Mouse (Mus musculus): ENCODE results near the gene Sbno2. TPM values are rescaled to one million over a fixed set of nuclear protein-coding genes. Genes with fewer than 3 reads are reported as not detected.

Sbno2 gene
- polyA plus RNA-seq, 1 experiment from 2014 or later = 8.7 TPM

DNA sequence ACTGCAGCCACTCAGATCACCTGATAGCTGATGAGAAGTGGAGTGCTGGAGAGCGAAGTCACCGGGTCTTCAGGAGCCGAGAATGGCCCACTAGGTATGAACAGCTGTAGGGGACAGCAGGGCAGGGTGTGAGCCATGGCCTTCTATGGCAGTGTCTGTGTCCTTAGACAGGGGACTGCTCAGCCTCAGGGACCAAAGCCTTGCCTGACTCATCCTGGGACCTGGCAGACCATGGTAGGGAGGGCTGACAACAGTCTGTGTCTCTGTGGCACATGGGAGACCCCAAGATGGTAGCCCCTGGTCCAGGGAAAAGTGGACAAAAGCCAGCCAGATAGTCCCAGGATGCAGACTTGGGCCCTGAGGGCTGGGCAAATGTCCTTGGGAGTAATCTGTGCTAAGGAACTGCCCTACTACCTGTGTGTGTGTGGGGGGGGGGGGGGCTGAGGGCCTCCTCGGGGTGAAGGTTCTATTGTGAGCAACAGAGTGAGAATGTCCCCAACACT, 35.4 kb downstream of the Sbno2 start:
- no peak overlapping the region for H3K4me3 ChIP-seq (ENCODE audit: low read depth, low read length)
- peak overlapping the region; percentile 97 for H3K27ac ChIP-seq (ENCODE audit: low read depth)
- H3K4me2 ChIP-seq (ENCODE audit: low read depth, low read length) = no peak overlapping the region
- no peaks in the 10 kb centered on the region for H3K27me3 ChIP-seq (ENCODE audit: insufficient read depth, low read length)
- H3K4me1 ChIP-seq (ENCODE audit: insufficient read depth) = peaks cover 39% of the 10 kb centered on the region
- H3K9me3 ChIP-seq (ENCODE audit: low read length) = no peaks in the 10 kb centered on the region
- TF ChIP-seq EP300 (IDR thresholded peaks at IDR 0.05; ENCODE audit: low read depth) (no peak), CTCF (IDR thresholded peaks at IDR 0.05; ENCODE audit: low read depth) (no peak)
- no peak for DNase-seq
- H3K9ac ChIP-seq (replicated peaks) = no peak overlapping the region
- ATAC-seq = no peak
- WGBS (ENCODE audit: insufficient replicate concordance) = 79% methylated on average over 4 of the region's 4 CpGs
- peaks cover 51% of the 10 kb centered on the region for H3K36me3 ChIP-seq (replicated peaks; ENCODE audit: insufficient read depth, low read length)

DNA sequence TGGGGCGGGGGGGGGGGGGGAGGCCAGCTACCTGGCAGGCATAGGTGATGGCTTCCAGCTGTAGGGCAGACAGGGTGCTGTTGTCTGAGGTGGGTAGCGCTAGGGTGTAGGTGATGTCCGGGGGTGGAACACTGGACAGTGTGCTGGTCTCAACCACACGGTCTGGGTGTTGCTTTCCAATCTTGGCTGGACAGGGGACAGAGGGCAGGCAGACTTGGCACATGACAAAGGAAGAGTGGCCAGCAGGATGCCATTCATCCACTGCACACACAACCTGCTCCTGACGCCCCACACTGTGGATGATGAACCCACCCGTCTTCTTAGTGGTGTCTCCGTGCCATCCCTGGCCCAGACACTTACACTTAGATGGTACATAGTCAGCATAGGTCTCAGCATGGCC, 36.1 kb downstream of the Sbno2 start:
- H3K9ac ChIP-seq (replicated peaks) = no peak overlapping the region
- H3K27ac ChIP-seq (ENCODE audit: low read depth) = no peak overlapping the region
- TF ChIP-seq CTCF (IDR thresholded peaks at IDR 0.05; ENCODE audit: low read depth) (no peak), EP300 (IDR thresholded peaks at IDR 0.05; ENCODE audit: low read depth) (no peak)
- no peak for ATAC-seq
- H3K27me3 ChIP-seq (ENCODE audit: insufficient read depth, low read length) = no peaks in the 10 kb centered on the region
- H3K4me1 ChIP-seq (ENCODE audit: insufficient read depth) = peaks cover 33% of the 10 kb centered on the region
- no peak for DNase-seq
- peaks cover 58% of the 10 kb centered on the region for H3K36me3 ChIP-seq (replicated peaks; ENCODE audit: insufficient read depth, low read length)
- H3K9me3 ChIP-seq (ENCODE audit: low read length) = no peaks in the 10 kb centered on the region
- H3K4me3 ChIP-seq (ENCODE audit: low read depth, low read length) = no peak overlapping the region
- H3K4me2 ChIP-seq (ENCODE audit: low read depth, low read length) = no peak overlapping the region
- WGBS (ENCODE audit: insufficient replicate concordance) = 90% methylated on average over 6 of the region's 7 CpGs

DNA sequence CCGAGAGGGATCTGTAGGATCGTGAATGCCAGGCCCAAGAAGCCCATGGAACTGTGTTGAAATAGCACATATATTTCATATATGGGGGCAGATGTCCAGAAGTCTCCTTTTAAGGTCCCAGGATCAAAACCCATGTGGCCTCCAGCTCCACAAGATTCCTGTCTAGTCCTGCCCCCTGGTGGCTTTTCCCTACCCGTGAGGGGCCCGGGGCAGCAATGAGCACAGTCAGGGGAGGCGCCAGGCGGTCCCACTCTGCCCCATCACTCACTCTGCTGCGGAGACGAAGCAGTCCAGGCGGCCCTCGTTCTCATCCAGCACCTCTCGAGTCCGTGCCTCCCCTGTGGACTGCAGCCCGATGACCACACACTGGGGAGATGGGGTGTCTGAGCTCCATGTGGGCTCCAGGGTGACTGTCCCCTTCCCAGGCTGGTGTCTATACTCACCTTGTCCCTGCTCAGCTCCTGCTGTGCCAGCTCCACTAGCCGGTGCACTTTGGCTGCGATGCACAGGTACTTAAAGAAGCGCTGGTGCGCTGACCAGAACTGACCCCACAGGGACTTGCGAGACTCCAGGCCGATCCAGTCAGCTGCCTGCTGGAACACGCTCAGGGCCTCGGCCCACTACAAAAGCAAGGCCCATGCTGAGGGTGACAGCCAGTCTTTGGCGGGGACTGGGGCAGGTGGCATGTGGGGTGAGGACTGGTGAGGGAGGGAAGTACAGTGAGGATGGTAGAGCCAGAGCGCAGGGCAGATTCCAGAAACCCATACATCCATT, 41.3 kb downstream of the Sbno2 start:
- H3K9ac ChIP-seq (replicated peaks) = no peak overlapping the region
- peaks cover 88% of the 10 kb centered on the region for H3K36me3 ChIP-seq (replicated peaks; ENCODE audit: insufficient read depth, low read length)
- no peaks in the 10 kb centered on the region for H3K4me1 ChIP-seq (ENCODE audit: insufficient read depth)
- no peaks in the 10 kb centered on the region for H3K27me3 ChIP-seq (ENCODE audit: insufficient read depth, low read length)
- ATAC-seq (no peak), DNase-seq (no peak)
- H3K4me2 ChIP-seq (ENCODE audit: low read depth, low read length) = no peak overlapping the region
- no peak overlapping the region for H3K4me3 ChIP-seq (ENCODE audit: low read depth, low read length)
- WGBS (ENCODE audit: insufficient replicate concordance) = 80% methylated on average over 23 of the region's 23 CpGs
- no peak overlapping the region for H3K27ac ChIP-seq (ENCODE audit: low read depth)
- H3K9me3 ChIP-seq (ENCODE audit: low read length) = no peaks in the 10 kb centered on the region
- TF ChIP-seq EP300 (IDR thresholded peaks at IDR 0.05; ENCODE audit: low read depth) = no peak
- TF ChIP-seq CTCF (IDR thresholded peaks at IDR 0.05; ENCODE audit: low read depth) = peak; percentile 38

DNA sequence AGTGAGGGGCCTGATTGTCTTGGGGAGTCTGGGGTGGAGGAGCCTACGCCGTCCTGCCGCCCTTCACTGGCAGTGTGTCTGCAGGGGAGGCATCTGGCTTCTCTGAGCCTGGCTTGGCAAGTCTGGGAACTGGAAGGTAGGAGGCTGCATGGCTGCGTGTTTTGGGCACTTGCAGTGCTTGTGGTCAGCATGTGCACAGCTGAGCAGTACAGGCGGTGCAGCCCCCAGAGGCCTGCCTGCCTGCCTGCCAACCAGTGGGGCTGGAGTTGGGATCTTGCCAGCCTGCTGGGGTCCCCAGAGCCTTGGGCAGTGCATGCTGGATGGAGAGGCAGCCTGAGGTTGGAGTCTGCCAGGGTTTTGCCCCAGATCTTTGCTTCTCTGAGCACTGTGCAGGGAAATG, 42.3 kb downstream of the Sbno2 start:
- Histone ChIP-seq H3K9ac (replicated peaks) (no peak overlapping the region), H3K36me3 (replicated peaks; ENCODE audit: insufficient read depth, low read length) (peaks cover 88% of the 10 kb centered on the region), H3K27ac (ENCODE audit: low read depth) (no peak overlapping the region), H3K4me2 (ENCODE audit: low read depth, low read length) (no peak overlapping the region), H3K4me1 (ENCODE audit: insufficient read depth) (no peaks in the 10 kb centered on the region), H3K9me3 (ENCODE audit: low read length) (no peaks in the 10 kb centered on the region), H3K27me3 (ENCODE audit: insufficient read depth, low read length) (no peaks in the 10 kb centered on the region), H3K4me3 (ENCODE audit: low read depth, low read length) (no peak overlapping the region)
- TF ChIP-seq CTCF (IDR thresholded peaks at IDR 0.05; ENCODE audit: low read depth) (no peak), EP300 (IDR thresholded peaks at IDR 0.05; ENCODE audit: low read depth) (no peak)
- 96% methylated on average over 5 of the region's 5 CpGs for WGBS (ENCODE audit: insufficient replicate concordance)
- no peak for ATAC-seq
- DNase-seq = no peak

DNA sequence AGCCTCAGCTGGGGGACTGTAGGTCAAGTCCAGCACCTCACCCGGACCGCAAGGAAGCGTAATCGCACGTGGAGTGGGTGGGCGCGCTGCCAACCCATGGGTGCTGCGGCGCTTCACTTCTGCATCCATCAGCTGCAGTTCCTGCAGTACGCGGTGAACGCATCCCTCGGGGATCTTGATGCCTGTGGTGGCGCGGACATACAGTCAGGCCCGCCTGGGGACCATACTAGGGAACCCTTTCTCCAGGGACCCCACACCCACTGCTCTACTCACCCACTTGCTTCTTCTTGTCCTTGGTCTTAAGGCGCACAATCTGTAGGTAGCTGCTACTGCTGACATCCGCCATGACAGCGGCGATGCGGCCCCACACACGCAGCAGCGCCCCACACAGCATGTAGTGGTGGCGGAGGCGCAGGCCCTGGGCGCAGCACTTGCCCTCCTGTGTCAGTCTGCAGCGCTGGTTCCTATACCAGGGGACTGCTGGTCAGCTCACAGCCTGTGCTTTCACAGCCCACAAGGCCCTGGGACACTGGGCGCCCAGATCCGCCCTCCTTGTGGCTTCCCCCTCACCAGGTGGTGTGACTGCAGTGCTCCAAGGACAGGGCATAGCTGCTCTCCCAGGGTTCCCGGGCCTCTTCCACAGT, 47.6 kb downstream of the Sbno2 start:
- DNase-seq (no peak), ATAC-seq (no peak)
- Histone ChIP-seq H3K4me3 (ENCODE audit: low read depth, low read length) (no peak overlapping the region), H3K27me3 (ENCODE audit: insufficient read depth, low read length) (no peaks in the 10 kb centered on the region), H3K4me1 (ENCODE audit: insufficient read depth) (peaks cover 17% of the 10 kb centered on the region), H3K36me3 (replicated peaks; ENCODE audit: insufficient read depth, low read length) (peaks cover 70% of the 10 kb centered on the region), H3K9ac (replicated peaks) (no peak overlapping the region), H3K27ac (ENCODE audit: low read depth) (no peak overlapping the region), H3K4me2 (ENCODE audit: low read depth, low read length) (no peak overlapping the region), H3K9me3 (ENCODE audit: low read length) (no peaks in the 10 kb centered on the region)
- 83% methylated on average over 30 of the region's 30 CpGs for WGBS (ENCODE audit: insufficient replicate concordance)
- TF ChIP-seq CTCF (IDR thresholded peaks at IDR 0.05; ENCODE audit: low read depth) (no peak), EP300 (IDR thresholded peaks at IDR 0.05; ENCODE audit: low read depth) (no peak)

DNA sequence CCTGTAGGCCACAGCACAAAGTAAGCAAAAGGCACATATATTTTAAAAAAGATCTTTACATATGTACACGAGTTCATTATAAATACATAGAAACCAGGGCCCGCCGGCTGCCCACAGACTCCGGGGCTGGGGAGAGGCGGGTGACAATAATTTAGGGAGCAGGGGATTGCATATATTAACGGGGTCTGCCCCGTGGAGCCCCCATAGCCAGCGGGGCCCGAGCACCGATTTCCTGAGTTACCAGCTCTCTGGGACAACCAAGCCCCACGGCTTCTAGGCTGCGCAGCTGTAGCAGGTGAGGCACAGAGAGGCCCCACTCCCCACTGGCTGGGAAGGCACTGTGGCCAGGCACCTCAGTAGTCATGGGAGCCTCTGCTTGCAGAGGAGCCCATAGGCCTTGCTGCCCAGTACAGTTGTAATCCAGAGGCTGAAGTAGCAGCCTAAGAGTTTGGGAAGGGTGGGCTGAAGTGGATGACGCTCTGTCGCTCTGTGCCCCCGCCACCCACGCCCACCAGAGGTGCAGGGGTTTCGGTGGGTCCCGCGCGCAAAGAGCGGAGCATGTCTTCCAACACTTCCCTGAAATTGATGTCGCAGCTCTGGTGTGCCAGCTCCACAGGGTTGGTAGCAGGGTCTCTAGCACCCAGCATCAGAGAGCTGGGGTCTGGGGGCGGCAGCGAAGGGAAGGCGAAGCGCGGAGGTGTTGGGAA, 48.2 kb downstream of the Sbno2 start:
- H3K9me3 ChIP-seq (ENCODE audit: low read length) = no peaks in the 10 kb centered on the region
- DNase-seq = no peak
- H3K4me1 ChIP-seq (ENCODE audit: insufficient read depth) = peaks cover 24% of the 10 kb centered on the region
- H3K9ac ChIP-seq (replicated peaks) = no peak overlapping the region
- WGBS (ENCODE audit: insufficient replicate concordance) = 91% methylated on average over 27 of the region's 27 CpGs
- no peak for ATAC-seq
- no peak overlapping the region for H3K4me3 ChIP-seq (ENCODE audit: low read depth, low read length)
- TF ChIP-seq EP300 (IDR thresholded peaks at IDR 0.05; ENCODE audit: low read depth) (no peak), CTCF (IDR thresholded peaks at IDR 0.05; ENCODE audit: low read depth) (no peak)
- no peaks in the 10 kb centered on the region for H3K27me3 ChIP-seq (ENCODE audit: insufficient read depth, low read length)
- H3K27ac ChIP-seq (ENCODE audit: low read depth) = 0 out of 2 replicates have a peak overlapping the region, but pooled peaks have one; percentile 11
- H3K4me2 ChIP-seq (ENCODE audit: low read depth, low read length) = no peak overlapping the region
- H3K36me3 ChIP-seq (replicated peaks; ENCODE audit: insufficient read depth, low read length) = peaks cover 63% of the 10 kb centered on the region
